ENCODE assay signal across 15 mouse cellular contexts in genomic region chr6:17477823-17478222, GRCm38 (mm10).
"Had no signal": no experiment of that assay in that cellular context is flagged by ENCODE, and none has a peak within 500 bp of the region (broad histone marks: within the 10 kb centered on the region; RNA-seq: fewer than 3 reads in every experiment).

No protein-coding gene starts in this region.

- H3K9ac ChIP-seq: limb, embryonic 15.5 days; liver, embryonic 15.5 days; lung, embryonic 14.5 days; stomach, embryonic 15.5 days had no signal

- H3K4me1 ChIP-seq: limb, embryonic 15.5 days; stomach, embryonic 15.5 days had no signal

- H3K4me3 ChIP-seq: layer of hippocampus, adult 2 months; limb, embryonic 15.5 days; liver, embryonic 15.5 days; midbrain, embryonic 10.5 days; stomach, embryonic 15.5 days had no signal

- H3K27ac ChIP-seq: layer of hippocampus, adult 2 months; limb, embryonic 15.5 days; liver, embryonic 15.5 days; midbrain, embryonic 10.5 days; stomach, embryonic 15.5 days had no signal

- H3K36me3 ChIP-seq: limb, embryonic 15.5 days; liver, embryonic 15.5 days; midbrain, embryonic 10.5 days; stomach, embryonic 15.5 days had no signal

- H3K9me3 ChIP-seq: limb, embryonic 15.5 days; liver, embryonic 15.5 days; midbrain, embryonic 10.5 days; stomach, embryonic 15.5 days had no signal

- DNase-seq: kidney, adult 18-20 months; kidney, postnatal 10 days; kidney, postnatal 4 days; lung, embryonic 14.5 days; lung, postnatal 10 days; lung, postnatal 4 days; midbrain, embryonic 14.5 days; retina, postnatal 1 day; thymus, adult 2 months; thymus, postnatal 36 days had no signal

- H3K4me2 ChIP-seq: limb, embryonic 15.5 days; liver, embryonic 15.5 days; lung, embryonic 14.5 days; stomach, embryonic 15.5 days had no signal

- H3K27me3 ChIP-seq: limb, embryonic 15.5 days; liver, embryonic 15.5 days; stomach, embryonic 15.5 days had no signal
